Mouse (Mus musculus): ENCODE measurements around the gene Slc16a12. TPM values are rescaled to one million over a fixed set of nuclear protein-coding genes. Genes with fewer than 3 reads are reported as not detected.

The Slc16a12 gene
- 0.44 TPM for polyA plus RNA-seq (2015; fragmentation: Illumina TruSeq; extraction: RNeasy Lipid Tissue Mini Kit (QIAGEN cat#74804); ENCODE audit: insufficient read depth, low replicate concordance)

GRCm38 (mm10) chr19:34746688-34747504 is at the start of gene Slc16a12:
TSS of gene Slc16a12 (minus strand) at chr19:34747289.

GRCm38 (mm10) chr19:34640623-34641022 is 106.5 kb downstream of the Slc16a12 start, which contains the start of the genes Ifit1bl2 and Ifit1:
TSS of gene Ifit1bl2 (minus strand) at chr19:34640743.
TSS of gene Ifit1 (plus strand) at chr19:34640871.

Other genes with a start within 250 kb of the Slc16a12 start
- gene Lipa, start 219.8 kb downstream of the Slc16a12 start, polyA plus RNA-seq (2015; fragmentation: Illumina TruSeq; extraction: RNeasy Lipid Tissue Mini Kit (QIAGEN cat#74804); ENCODE audit: insufficient read depth, low replicate concordance), result 98.9 TPM
- gene Ifit2, start 196.6 kb downstream of the Slc16a12 start, polyA plus RNA-seq (2015; fragmentation: Illumina TruSeq; extraction: RNeasy Lipid Tissue Mini Kit (QIAGEN cat#74804); ENCODE audit: insufficient read depth, low replicate concordance), result 21.9 TPM
- 53.7 TPM for gene Ifit3, start 163.8 kb downstream of the Slc16a12 start, polyA plus RNA-seq (2015; fragmentation: Illumina TruSeq; extraction: RNeasy Lipid Tissue Mini Kit (QIAGEN cat#74804); ENCODE audit: insufficient read depth, low replicate concordance)
- gene Ifit1bl1, start 145.3 kb downstream of the Slc16a12 start, polyA plus RNA-seq (2015; fragmentation: Illumina TruSeq; extraction: RNeasy Lipid Tissue Mini Kit (QIAGEN cat#74804); ENCODE audit: insufficient read depth, low replicate concordance), result 25.0 TPM
- gene Ifit3b, start 139.3 kb downstream of the Slc16a12 start, polyA plus RNA-seq (2015; fragmentation: Illumina TruSeq; extraction: RNeasy Lipid Tissue Mini Kit (QIAGEN cat#74804); ENCODE audit: insufficient read depth, low replicate concordance), result 8.5 TPM
- gene Ifit1bl2, start 106.5 kb downstream of the Slc16a12 start, polyA plus RNA-seq (2015; fragmentation: Illumina TruSeq; extraction: RNeasy Lipid Tissue Mini Kit (QIAGEN cat#74804); ENCODE audit: insufficient read depth, low replicate concordance), result 0.77 TPM
- 13.5 TPM for gene Ifit1, start 106.4 kb downstream of the Slc16a12 start, polyA plus RNA-seq (2015; fragmentation: Illumina TruSeq; extraction: RNeasy Lipid Tissue Mini Kit (QIAGEN cat#74804); ENCODE audit: insufficient read depth, low replicate concordance)
- gene Pank1, start 132.2 kb upstream of the Slc16a12 start, polyA plus RNA-seq (2015; fragmentation: Illumina TruSeq; extraction: RNeasy Lipid Tissue Mini Kit (QIAGEN cat#74804); ENCODE audit: insufficient read depth, low replicate concordance), result 5.6 TPM
- gene Kif20b, start 175.1 kb upstream of the Slc16a12 start, polyA plus RNA-seq (2015; fragmentation: Illumina TruSeq; extraction: RNeasy Lipid Tissue Mini Kit (QIAGEN cat#74804); ENCODE audit: insufficient read depth, low replicate concordance), result 25.6 TPM

Measured in spleen, adult 10 weeks (tissue).